In genomic region chr14:25204091-25204490, GRCm38 (mm10) we compare ENCODE assay signal across 16 mouse cellular contexts.
DNase-seq lines count a peak whose midpoint lies in the region; ATAC-seq and TF ChIP-seq lines count a peak whose summit lies in the region.
"Had no signal": no experiment of that assay in that cellular context is flagged by ENCODE, and none has a peak within 500 bp of the region (broad histone marks: within the 10 kb centered on the region; RNA-seq: fewer than 3 reads in every experiment).

No protein-coding gene starts in this region.

- peak overlapping the region; percentile 6; the same call in 1 of the 2 replicates for H3K27ac ChIP-seq in kidney, postnatal 0 days
- H3K27ac ChIP-seq in liver, embryonic 13.5 days: no peak overlapping the region
- no peak overlapping the region for H3K27ac ChIP-seq in heart, embryonic 10.5 days
- H3K27ac ChIP-seq: forebrain, embryonic 13.5 days; heart, embryonic 15.5 days; layer of hippocampus, adult 2 months; macrophage; neural tube, embryonic 13.5 days had no signal

- H3K4me1 ChIP-seq in kidney, postnatal 0 days (replicated peaks; ENCODE audit: insufficient read depth, low read length): peaks cover 49% of the 10 kb centered on the region
- H3K4me1 ChIP-seq in liver, embryonic 13.5 days (replicated peaks): peaks cover 12% of the 10 kb centered on the region
- H3K4me1 ChIP-seq in heart, embryonic 10.5 days: peaks cover 59% of the 10 kb centered on the region

- no peak overlapping the region for H3K4me2 ChIP-seq in kidney, postnatal 0 days (ENCODE audit: low read length)
- H3K4me2 ChIP-seq in liver, embryonic 13.5 days: no peak overlapping the region
- H3K4me2 ChIP-seq: forebrain, embryonic 13.5 days; heart, embryonic 15.5 days; neural tube, embryonic 13.5 days had no signal

- H3K36me3 ChIP-seq in kidney, postnatal 0 days (ENCODE audit: insufficient read depth, low read length): no peaks in the 10 kb centered on the region
- no peaks in the 10 kb centered on the region for H3K36me3 ChIP-seq in liver, embryonic 13.5 days
- no peaks in the 10 kb centered on the region for H3K36me3 ChIP-seq in heart, embryonic 10.5 days
- H3K36me3 ChIP-seq: heart, embryonic 15.5 days; neural tube, embryonic 13.5 days had no signal

- H3K9ac ChIP-seq in kidney, postnatal 0 days (ENCODE audit: low read depth, low read length): no peak overlapping the region
- H3K9ac ChIP-seq in liver, embryonic 13.5 days: no peak overlapping the region
- H3K9ac ChIP-seq: forebrain, embryonic 13.5 days; heart, embryonic 15.5 days; neural tube, embryonic 13.5 days had no signal

- 76% methylated on average over 5 of the region's 5 CpGs for WGBS in kidney, postnatal 0 days
- 77% methylated on average over 5 of the region's 5 CpGs for WGBS in liver, embryonic 13.5 days (ENCODE audit: insufficient replicate concordance)
- 89% methylated on average over 5 of the region's 5 CpGs for WGBS in heart, embryonic 10.5 days

- no peaks in the 10 kb centered on the region for H3K9me3 ChIP-seq in kidney, postnatal 0 days (replicated peaks; ENCODE audit: low read length)
- H3K9me3 ChIP-seq in liver, embryonic 13.5 days (replicated peaks): no peaks in the 10 kb centered on the region
- H3K9me3 ChIP-seq in heart, embryonic 10.5 days: no peaks in the 10 kb centered on the region
- H3K9me3 ChIP-seq: forebrain, embryonic 13.5 days; heart, embryonic 15.5 days; neural tube, embryonic 13.5 days had no signal

- peak; percentile 77 for ATAC-seq in kidney, postnatal 0 days (replicated peaks; ENCODE audit: low FRiP score, low read depth)
- ATAC-seq in liver, embryonic 13.5 days (ENCODE audit: low read depth): peak; percentile 49; the same call in 1 of the 2 replicates
- no peak for ATAC-seq in megakaryocyte, adult 5-6 weeks (ENCODE audit: poor library complexity, severe bottlenecking)
- ATAC-seq: forebrain, embryonic 13.5 days; inflammation-experienced regulatory T-cells, adult 6 months had no signal

- peak; percentile 85 for DNase-seq in kidney, adult 11 months
- no peak for DNase-seq in kidney, adult 18-20 months
- DNase-seq in cerebellum, adult 9-11 months: peak; percentile 79
- DNase-seq in kidney, postnatal 0 days (ENCODE audit: low spot score): no peak
- no peak for DNase-seq in liver, embryonic 13.5 days
- DNase-seq in heart, embryonic 10.5 days (ENCODE audit: low spot score): no peak
- no peak for DNase-seq in urinary bladder, adult 18-20 months (ENCODE audit: low spot score in 2 of 2)
- DNase-seq: lung, adult 18-20 months; thymus, adult 18-20 months had no signal

- H3K4me3 ChIP-seq in kidney, postnatal 0 days (replicated peaks; ENCODE audit: low read depth, low read length): no peak overlapping the region
- no peak overlapping the region for H3K4me3 ChIP-seq in liver, embryonic 13.5 days (replicated peaks)
- no peak overlapping the region for H3K4me3 ChIP-seq in heart, embryonic 10.5 days
- H3K4me3 ChIP-seq: forebrain, embryonic 13.5 days; heart, embryonic 15.5 days; layer of hippocampus, adult 2 months; neural tube, embryonic 13.5 days had no signal

- H3K27me3 ChIP-seq in kidney, postnatal 0 days (ENCODE audit: insufficient read depth, low read length): no peaks in the 10 kb centered on the region
- no peaks in the 10 kb centered on the region for H3K27me3 ChIP-seq in liver, embryonic 13.5 days
- H3K27me3 ChIP-seq in heart, embryonic 10.5 days (ENCODE audit: insufficient read depth, poor library complexity, severe bottlenecking): no peaks in the 10 kb centered on the region
- H3K27me3 ChIP-seq: forebrain, embryonic 13.5 days; heart, embryonic 15.5 days; neural tube, embryonic 13.5 days had no signal

- no peak for TF ChIP-seq CTCF in kidney, postnatal 0 days (IDR thresholded peaks at IDR 0.05; ENCODE audit: low read depth)

Comparison
In these comparisons a context has a peak if more than half of its experiments do, and no peak if none do; other contexts are left out.
1. DNase-seq: peak in kidney, adult 11 months (single experiment) and cerebellum, adult 9-11 months (single experiment); none in kidney, adult 18-20 months (single experiment), kidney, postnatal 0 days (single experiment), liver, embryonic 13.5 days (single experiment), heart, embryonic 10.5 days (single experiment) and urinary bladder, adult 18-20 months (0 of 2).